In genomic region chr5:74336780-74337179, GRCm38 (mm10) we compare ENCODE assay signal across 12 mouse cellular contexts.
A peak's percentile ranks its signal among the peaks of the same experiment; 100 is the strongest.
DNase-seq lines count a peak whose midpoint lies in the region; ATAC-seq and TF ChIP-seq lines count a peak whose summit lies in the region.
"Had no signal": no experiment of that assay in that cellular context is flagged by ENCODE, and none has a peak within 500 bp of the region (broad histone marks: within the 10 kb centered on the region; RNA-seq: fewer than 3 reads in every experiment).

No protein-coding gene starts in this region.

- 54% methylated on average over 12 of the region's 12 CpGs for WGBS in lung, adult 2 months
- 63% methylated on average over 12 of the region's 12 CpGs for WGBS in midbrain, embryonic 16.5 days

- no peak overlapping the region for H3K4me3 ChIP-seq in lung, adult 2 months (replicated peaks; ENCODE audit: extremely low read depth, low read depth, low read length)
- H3K4me3 ChIP-seq in midbrain, embryonic 16.5 days (ENCODE audit: low read depth, low read length): no peak overlapping the region
- H3K4me3 ChIP-seq: heart, adult 2 months; intestine, embryonic 15.5 days; limb, embryonic 13.5 days had no signal

- no peaks in the 10 kb centered on the region for H3K9me3 ChIP-seq in midbrain, embryonic 16.5 days (replicated peaks; ENCODE audit: control insufficient read depth, low read length, poor library complexity, severe bottlenecking)
- H3K9me3 ChIP-seq: intestine, embryonic 15.5 days; limb, embryonic 13.5 days had no signal

- TF ChIP-seq CTCF in lung, adult 2 months (IDR thresholded peaks at IDR 0.05; ENCODE audit: insufficient read depth, low read length): no peak

- peak; percentile 42; the same call in 1 of the 2 replicates for ATAC-seq in midbrain, embryonic 16.5 days
- ATAC-seq: intestine, embryonic 15.5 days had no signal

- no peak for TF ChIP-seq POLR2A in lung, adult 2 months (IDR thresholded peaks at IDR 0.05; ENCODE audit: borderline replicate concordance, extremely low read depth, low read depth, low read length)

- no peak overlapping the region for H3K9ac ChIP-seq in midbrain, embryonic 16.5 days (ENCODE audit: low read depth, low read length)
- H3K9ac ChIP-seq: intestine, embryonic 15.5 days; limb, embryonic 13.5 days had no signal

- intact Hi-C loops in gastrocnemius, postnatal 14 days (cut with DNase I; ENCODE audit: low total_unique reads): no loop called here

- H3K27ac ChIP-seq in midbrain, embryonic 16.5 days (ENCODE audit: low read length): no peak overlapping the region
- H3K27ac ChIP-seq: heart, adult 2 months; intestine, embryonic 15.5 days had no signal

- no peaks in the 10 kb centered on the region for H3K27me3 ChIP-seq in midbrain, embryonic 16.5 days (ENCODE audit: control insufficient read depth, insufficient read depth, low read depth, low read length)
- H3K27me3 ChIP-seq: intestine, embryonic 15.5 days; limb, embryonic 13.5 days had no signal

- peak; percentile 12 for DNase-seq in gastrocnemius, postnatal 14 days
- DNase-seq in gastrocnemius, adult 18-20 months (ENCODE audit: low spot score): no peak
- peak; percentile 18 for DNase-seq in lung, postnatal 14 days
- DNase-seq in lung, adult 2 months: no peak
- DNase-seq in cerebellum, postnatal 36 days: peak; percentile 34 to 56
- no peak for DNase-seq in spleen, adult 18-20 months
- no peak for DNase-seq in testis, postnatal 14 days (ENCODE audit: low spot score)
- DNase-seq: adrenal gland, adult 2 months; heart, adult 2 months had no signal

- no peaks in the 10 kb centered on the region for H3K36me3 ChIP-seq in midbrain, embryonic 16.5 days (ENCODE audit: control insufficient read depth, insufficient read depth, low read length)
- H3K36me3 ChIP-seq: intestine, embryonic 15.5 days; limb, embryonic 13.5 days had no signal

- no peak overlapping the region for H3K4me2 ChIP-seq in midbrain, embryonic 16.5 days (ENCODE audit: low read length)
- H3K4me2 ChIP-seq: intestine, embryonic 15.5 days; limb, embryonic 13.5 days had no signal

- H3K4me1 ChIP-seq in lung, adult 2 months (ENCODE audit: control insufficient read depth, insufficient read depth, low read length): no peaks in the 10 kb centered on the region; the same call in 1 of the 2 replicates
- H3K4me1 ChIP-seq in midbrain, embryonic 16.5 days (ENCODE audit: control insufficient read depth, insufficient read depth, low read length): no peaks in the 10 kb centered on the region
- H3K4me1 ChIP-seq: intestine, embryonic 15.5 days had no signal

Comparison
In these comparisons a context has a peak if more than half of its experiments do, and no peak if none do; other contexts are left out.
1. DNase-seq: peak in gastrocnemius, postnatal 14 days (single experiment), lung, postnatal 14 days (single experiment) and cerebellum, postnatal 36 days (2 of 2); none in gastrocnemius, adult 18-20 months (single experiment), lung, adult 2 months (single experiment), spleen, adult 18-20 months (0 of 2) and testis, postnatal 14 days (single experiment).